Mouse (Mus musculus) thymus, adult 2 months (tissue): ENCODE measurements around the gene Cd93. TPM values are rescaled to one million over a fixed set of nuclear protein-coding genes. Genes with fewer than 3 reads are reported as not detected.

Experiments used
- DNase-seq: peaks from one replicate; pipeline ENCODE4 v3.0.0; 2021
- H3K27ac ChIP-seq: fragments of 200-500 bp; 2 replicates; pipeline ENCODE4 v1.5.1; 2012; ENCODE audit warnings: low read length, control low read depth; ENCODE audit not compliant: control insufficient read depth, insufficient read depth
- H3K27me3 ChIP-seq: fragments of 200-500 bp; 2 replicates; pipeline ENCODE4 v1.6.1; 2012; ENCODE audit warnings: mild to moderate bottlenecking, low read length, moderate library complexity, mixed read lengths; ENCODE audit not compliant: control insufficient read depth, insufficient read depth
- H3K36me3 ChIP-seq: fragments of 200-500 bp; 2 replicates; pipeline ENCODE4 v1.6.1; 2012; ENCODE audit warnings: mild to moderate bottlenecking, low read length, moderate library complexity; ENCODE audit not compliant: control insufficient read depth, insufficient read depth
- H3K4me1 ChIP-seq: fragments of 200-500 bp; replicated peaks from 2 replicates; pipeline ENCODE4 v1.6.1; 2012; ENCODE audit warnings: low read length; ENCODE audit not compliant: control insufficient read depth, insufficient read depth
- H3K4me3 ChIP-seq: fragments of 200-500 bp; 2 replicates; pipeline ENCODE4 v1.5.1; 2012; ENCODE audit warnings: mild to moderate bottlenecking, low read length, control low read depth, moderate library complexity; ENCODE audit not compliant: control insufficient read depth, insufficient read depth
- CTCF ChIP-seq: fragments of 200-500 bp; IDR thresholded peaks from 2 replicates; pipeline ENCODE4 v1.5.1; 2012; ENCODE audit warnings: mild to moderate bottlenecking, control low read depth, low read length, moderate library complexity, borderline replicate concordance; ENCODE audit not compliant: control insufficient read depth, poor library complexity, insufficient read depth; ENCODE audit errors: extremely low read depth
- POLR2A ChIP-seq: fragments of 200-500 bp; IDR thresholded peaks from 2 replicates; pipeline ENCODE4 v1.6.1; 2012; ENCODE audit warnings: mild to moderate bottlenecking, low read length, control low read depth, moderate library complexity; ENCODE audit not compliant: control insufficient read depth, poor library complexity, insufficient read depth; ENCODE audit errors: extremely low read depth
- WGBS: fragments of 180-500 bp; shearing (Covaris S2); methylation state at CpG from one replicate; pipeline ENCODE4 v1.1.7; 2018; 5-methylcytosine and 5-hydroxymethylcytosine counted together
- polyA plus RNA-seq: library from polyadenylated mRNA; depleted of rRNA; stranded (reverse); fragments of >200 nt; gene quantifications from 2 replicates; pipeline ENCODE4 v1.2.3, GENCODE M21; 2012

Cd93 gene
- polyA plus RNA-seq, 1 experiment = 3.6 TPM

DNA sequence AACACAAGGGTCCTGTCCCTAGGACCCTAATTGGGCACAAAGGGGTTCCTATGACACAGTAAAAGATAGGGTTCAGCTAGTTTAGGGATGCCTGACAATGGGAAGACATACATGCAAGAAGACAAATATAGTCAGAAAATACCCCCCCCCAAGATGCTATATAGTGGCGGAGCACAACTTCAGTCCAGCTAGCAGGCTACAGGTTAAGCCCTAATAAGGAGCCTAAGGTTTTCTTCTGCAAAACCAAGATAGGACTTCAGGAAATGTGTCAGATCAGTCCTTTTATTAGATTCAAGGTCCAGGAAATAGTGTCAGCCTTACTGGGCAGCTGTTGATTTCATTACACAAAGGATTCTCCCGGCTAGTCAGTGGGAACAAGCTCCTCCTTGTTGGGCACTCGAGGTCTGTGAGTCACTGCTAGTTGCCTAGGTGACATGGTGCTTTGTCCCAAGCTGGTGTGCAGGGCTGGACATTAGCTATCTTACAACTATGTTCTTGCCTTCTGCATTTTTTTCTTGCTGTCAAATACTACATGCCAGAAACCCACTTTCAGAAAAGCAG lies 34.9 kb upstream of the Cd93 start:
- 70% methylated on average over 3 of the region's 3 CpGs for WGBS
- no peak for DNase-seq
- Histone ChIP-seq H3K27me3 (no peaks in the 10 kb centered on the region), H3K27ac (no peak overlapping the region), H3K4me1 (no peaks in the 10 kb centered on the region), H3K36me3 (no peaks in the 10 kb centered on the region), H3K4me3 (no peak overlapping the region)
- TF ChIP-seq POLR2A (no peak), CTCF (no peak)

DNA sequence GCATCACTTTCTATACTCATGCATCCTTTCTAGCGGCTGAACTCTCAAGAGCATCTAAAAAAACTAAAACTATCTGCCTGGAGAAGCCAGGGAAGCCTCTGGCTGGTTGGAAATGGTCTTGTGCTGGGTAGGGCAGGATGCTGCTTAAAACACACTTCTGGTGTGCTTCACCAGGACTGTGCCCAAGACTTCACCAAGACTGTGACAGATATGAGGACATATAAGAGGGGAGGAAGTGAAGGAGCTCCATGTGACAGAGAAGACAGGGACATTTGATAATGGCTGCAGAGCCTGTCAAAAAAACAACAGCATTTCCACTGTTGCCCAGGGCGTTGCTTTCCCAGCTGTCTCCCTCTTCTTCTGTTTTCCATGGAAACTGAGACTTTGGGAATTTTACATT lies 34.0 kb upstream of the Cd93 start:
- H3K4me1 ChIP-seq = no peaks in the 10 kb centered on the region
- no peak overlapping the region for H3K4me3 ChIP-seq
- no peaks in the 10 kb centered on the region for H3K36me3 ChIP-seq
- 97% methylated on average over 2 of the region's 2 CpGs for WGBS
- no peaks in the 10 kb centered on the region for H3K27me3 ChIP-seq
- DNase-seq = no peak
- no peak overlapping the region for H3K27ac ChIP-seq
- TF ChIP-seq POLR2A (no peak), CTCF (no peak)

DNA sequence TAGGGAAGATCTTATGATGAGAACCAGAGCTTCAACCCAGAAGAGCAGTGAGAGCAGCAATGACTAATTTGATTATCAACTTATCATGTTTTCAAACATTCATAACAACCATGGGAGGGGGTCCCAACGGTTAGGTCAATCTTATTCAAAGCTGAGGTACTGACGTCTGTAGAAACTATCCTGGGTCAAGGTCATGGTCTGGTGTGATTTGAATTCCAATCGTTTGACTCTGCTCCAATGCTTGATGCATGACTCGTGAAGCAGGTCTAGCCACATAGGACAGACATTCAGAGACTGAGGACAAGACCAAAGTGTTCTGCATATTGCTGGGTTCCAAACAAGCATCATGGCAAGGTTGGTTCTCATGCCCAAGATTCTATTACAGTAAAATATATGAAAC lies 33.2 kb upstream of the Cd93 start:
- H3K27me3 ChIP-seq = no peaks in the 10 kb centered on the region
- no peak for TF ChIP-seq POLR2A
- TF ChIP-seq CTCF = no peak
- no peak overlapping the region for H3K27ac ChIP-seq
- no peak overlapping the region for H3K4me3 ChIP-seq
- no peak for DNase-seq
- no peaks in the 10 kb centered on the region for H3K4me1 ChIP-seq
- H3K36me3 ChIP-seq = no peaks in the 10 kb centered on the region
- 93% methylated on average over 4 of the region's 4 CpGs for WGBS

DNA sequence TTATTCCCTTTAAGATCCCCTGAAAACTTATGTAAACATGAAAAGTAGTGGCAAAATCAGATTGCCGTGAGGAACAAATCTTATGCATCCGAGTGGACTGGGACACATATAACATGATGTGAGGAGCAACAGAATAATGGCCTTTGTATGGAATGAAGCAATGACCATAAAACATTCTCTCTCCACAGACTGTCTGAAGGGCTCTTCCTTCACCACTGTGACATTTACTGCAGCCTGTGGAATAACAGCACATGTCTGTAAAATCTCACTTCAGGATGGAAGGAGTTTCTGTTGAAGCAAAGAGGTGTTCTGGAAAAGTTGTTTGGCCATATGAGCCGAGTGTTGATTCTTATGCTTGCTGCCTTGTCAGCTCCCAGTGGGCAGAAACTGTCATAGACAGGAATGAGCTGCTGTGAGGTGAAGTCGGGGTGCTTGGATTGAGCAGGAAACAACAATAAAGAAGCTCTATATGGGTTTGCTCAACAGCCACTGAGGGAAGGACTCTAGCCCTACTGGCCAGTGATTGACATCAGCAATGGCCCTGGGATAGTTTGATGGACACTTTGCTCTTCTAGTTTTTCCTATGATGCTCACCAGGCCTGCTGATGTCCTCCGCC lies 32.6 kb upstream of the Cd93 start:
- 88% methylated on average over 5 of the region's 5 CpGs for whole genome bisulfite sequencing
- H3K36me3 ChIP-seq = no peaks in the 10 kb centered on the region
- TF ChIP-seq POLR2A (no peak), CTCF (no peak)
- H3K4me3 ChIP-seq = no peak overlapping the region
- DNase-seq = no peak
- no peak overlapping the region for H3K27ac ChIP-seq
- no peaks in the 10 kb centered on the region for H3K27me3 ChIP-seq
- no peaks in the 10 kb centered on the region for H3K4me1 ChIP-seq

DNA sequence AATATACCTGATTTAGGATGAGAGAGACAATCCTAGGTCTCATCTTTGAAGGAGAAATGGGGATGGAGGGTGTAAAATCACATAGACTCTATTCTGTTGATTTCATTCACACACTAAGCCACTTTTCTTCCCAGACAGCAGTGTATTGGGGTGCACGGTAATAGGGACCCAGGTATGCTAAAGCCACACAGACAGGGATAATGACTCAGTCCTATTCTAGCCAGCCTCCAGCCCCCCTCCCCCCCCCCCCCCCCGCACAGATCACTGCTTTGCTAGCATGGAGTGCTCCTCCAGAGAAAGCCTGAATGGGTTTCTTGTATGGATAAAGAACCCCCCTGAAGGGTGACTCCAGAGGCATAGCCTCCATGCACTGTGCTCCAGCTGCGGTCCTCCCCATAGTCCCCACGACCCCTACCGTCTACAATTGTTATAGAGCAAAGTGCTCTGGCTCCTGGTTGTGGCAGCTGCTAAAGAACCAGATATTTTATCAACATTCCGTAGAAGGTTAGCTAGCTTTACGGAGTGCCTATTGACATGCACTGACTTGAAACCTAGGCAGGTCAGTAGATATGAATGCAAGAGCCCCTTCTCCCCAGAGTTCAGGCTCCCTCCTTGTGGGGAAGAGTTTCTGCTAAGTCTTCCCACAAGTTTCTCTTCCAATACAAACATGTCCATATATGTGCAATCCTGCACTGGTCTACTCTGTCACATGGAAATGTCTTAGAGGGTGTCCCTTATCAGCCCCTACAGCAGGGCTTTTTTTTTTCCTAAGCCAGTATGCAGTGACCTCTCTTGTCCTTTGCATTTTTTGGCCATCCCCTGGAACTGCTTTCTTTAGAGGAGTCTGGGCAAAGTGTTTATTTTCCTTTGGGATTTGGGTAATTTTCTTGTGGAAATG lies 26.2 kb upstream of the Cd93 start:
- 93% methylated on average over 6 of the region's 7 CpGs for WGBS
- Histone ChIP-seq H3K27ac (no peak overlapping the region), H3K4me3 (no peak overlapping the region), H3K36me3 (no peaks in the 10 kb centered on the region), H3K27me3 (no peaks in the 10 kb centered on the region), H3K4me1 (peaks cover 2% of the 10 kb centered on the region; the same call in 1 of the 2 replicates)
- TF ChIP-seq POLR2A (no peak), CTCF (no peak)
- DNase-seq = no peak

DNA sequence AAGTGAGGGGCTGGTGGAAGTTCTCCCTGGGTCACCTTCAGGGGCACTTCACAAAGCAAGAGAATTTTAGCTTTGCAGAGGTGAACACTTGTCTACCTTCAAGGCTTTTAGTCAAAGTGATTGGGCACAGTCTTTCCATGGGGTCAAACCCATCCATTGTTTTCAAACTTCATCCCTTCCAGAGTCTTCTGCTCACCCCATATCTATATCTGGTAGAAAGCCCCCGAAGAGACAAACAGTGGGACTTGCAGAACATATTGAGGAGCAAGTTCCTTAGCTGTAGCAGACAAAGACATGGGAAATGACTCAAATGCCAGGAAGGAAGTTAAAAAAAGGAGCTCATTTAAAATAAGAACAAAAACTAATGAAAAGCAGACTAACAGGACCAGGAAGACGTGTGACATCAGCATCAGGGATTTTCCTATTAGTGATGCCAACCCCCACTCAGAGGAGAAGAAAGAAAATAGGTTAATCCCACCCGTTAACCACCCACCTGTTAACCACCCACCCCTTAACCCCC lies 24.6 kb upstream of the Cd93 start:
- Histone ChIP-seq H3K27ac (no peak overlapping the region), H3K27me3 (no peaks in the 10 kb centered on the region), H3K36me3 (no peaks in the 10 kb centered on the region), H3K4me1 (peaks cover 2% of the 10 kb centered on the region; the same call in 1 of the 2 replicates), H3K4me3 (no peak overlapping the region)
- TF ChIP-seq POLR2A = no peak
- TF ChIP-seq CTCF = no peak
- WGBS = 71% methylated on average over 3 of the region's 3 CpGs
- DNase-seq = no peak
